Mouse (Mus musculus): ENCODE data around the gene Zfp866. TPM values are rescaled to one million over a fixed set of nuclear protein-coding genes. Genes with fewer than 3 reads are reported as not detected.

The Zfp866 gene
- polyA plus RNA-seq, 1 experiment: 4.9 TPM

- TF ChIP-seq MYOD1 (IDR thresholded peaks at IDR 0.05; ENCODE audit: control insufficient read depth in 1 of 3, insufficient read length in 2 of 3, low read depth in 2 of 3) (no peak), SRF (IDR thresholded peaks at IDR 0.05; ENCODE audit: control insufficient read depth, insufficient read length, low read depth) (no peak), USF1 (IDR thresholded peaks at IDR 0.05; ENCODE audit: low read depth) (no peak), TCF3 (IDR thresholded peaks at IDR 0.05; ENCODE audit: insufficient read length, low read depth) (no peak), E2F4 (IDR thresholded peaks at IDR 0.05; ENCODE audit: insufficient read depth) (no peak), CEBPB (IDR thresholded peaks at IDR 0.05; ENCODE audit: insufficient read depth, poor library complexity, severe bottlenecking) (no peak), REST (IDR thresholded peaks at IDR 0.05; ENCODE audit: insufficient read depth, insufficient read length) (no peak), POLR2A (IDR thresholded peaks at IDR 0.05; ENCODE audit: insufficient read length, low read depth) (no peak)
- peaks cover 3% of the 10 kb centered on the region for H3K36me3 ChIP-seq (ENCODE audit: control insufficient read depth, insufficient read depth)
- no peak within 1 kb of the TSS for H3ac ChIP-seq (ENCODE audit: control insufficient read depth, insufficient read length)
- peak within 1 kb of the TSS; percentile 67 for H3K4me2 ChIP-seq (ENCODE audit: low read depth)
- H3K4me3 ChIP-seq: peak within 1 kb of the TSS; percentile 12
- no peaks in the 10 kb centered on the region for H3K79me2 ChIP-seq (ENCODE audit: control insufficient read depth, insufficient read depth)
- no peaks in the 10 kb centered on the region for H3K27me3 ChIP-seq (ENCODE audit: control insufficient read depth, insufficient read depth, insufficient read length)
These were observed 31.6 kb upstream of the Zfp866 start, which contains the start of gene Lpar2 for GRCm38 (mm10) chr8:69822386-69823191. Gene Lpar2 (plus strand): TSS chr8:69822429.

- Histone ChIP-seq H3K79me2 (ENCODE audit: control insufficient read depth, insufficient read depth) (no peaks in the 10 kb centered on the region), H3K36me3 (ENCODE audit: control insufficient read depth, insufficient read depth) (peaks cover 3% of the 10 kb centered on the region), H3ac (ENCODE audit: control insufficient read depth, insufficient read length) (no peak overlapping the region), H3K27me3 (ENCODE audit: control insufficient read depth, insufficient read depth, insufficient read length) (no peaks in the 10 kb centered on the region), H3K4me3 (peak overlapping the region; percentile 12), H3K4me2 (ENCODE audit: low read depth) (peak overlapping the region; percentile 67)
- TF ChIP-seq POLR2A (IDR thresholded peaks at IDR 0.05; ENCODE audit: insufficient read length, low read depth): no peak
- peak; percentile 71 for TF ChIP-seq POLR2AphosphoS2 (IDR thresholded peaks at IDR 0.05; ENCODE audit: insufficient read length, low read depth)
These were observed 31.0 kb upstream of the Zfp866 start for GRCm38 (mm10) chr8:69821971-69822385.

- Histone ChIP-seq H3K36me3 (ENCODE audit: control insufficient read depth, insufficient read depth) (peaks cover 3% of the 10 kb centered on the region), H3K79me2 (ENCODE audit: control insufficient read depth, insufficient read depth) (no peaks in the 10 kb centered on the region), H3K4me3 (no peak overlapping the region), H3K4me2 (ENCODE audit: low read depth) (no peak overlapping the region), H3ac (ENCODE audit: control insufficient read depth, insufficient read length) (no peak overlapping the region), H3K27me3 (ENCODE audit: control insufficient read depth, insufficient read depth, insufficient read length) (no peaks in the 10 kb centered on the region)
- TF ChIP-seq POLR2A (IDR thresholded peaks at IDR 0.05; ENCODE audit: insufficient read length, low read depth) (no peak), TCF3 (IDR thresholded peaks at IDR 0.05; ENCODE audit: insufficient read length, low read depth) (no peak), E2F4 (IDR thresholded peaks at IDR 0.05; ENCODE audit: insufficient read depth) (no peak), TCF12 (IDR thresholded peaks at IDR 0.05; ENCODE audit: insufficient read depth, poor library complexity, severe bottlenecking) (no peak), MYOD1 (IDR thresholded peaks at IDR 0.05; ENCODE audit: control insufficient read depth in 1 of 3, insufficient read length in 2 of 3, low read depth in 2 of 3) (no peak), MYOG (IDR thresholded peaks at IDR 0.05; ENCODE audit: control insufficient read depth in 1 of 3, insufficient read depth in 1 of 3, insufficient read length in 2 of 3, low read depth in 2 of 3) (no peak), USF1 (IDR thresholded peaks at IDR 0.05; ENCODE audit: low read depth) (no peak), REST (IDR thresholded peaks at IDR 0.05; ENCODE audit: insufficient read depth, insufficient read length) (no peak), MAX (IDR thresholded peaks at IDR 0.05; ENCODE audit: low read depth) (no peak), SRF (IDR thresholded peaks at IDR 0.05; ENCODE audit: control insufficient read depth, insufficient read length, low read depth) (no peak), CEBPB (IDR thresholded peaks at IDR 0.05; ENCODE audit: insufficient read depth, poor library complexity, severe bottlenecking) (no peak), POLR2AphosphoS2 (IDR thresholded peaks at IDR 0.05; ENCODE audit: insufficient read length, low read depth) (no peak)
These were observed 29.5 kb upstream of the Zfp866 start for GRCm38 (mm10) chr8:69820466-69820865.

- H3K4me2 ChIP-seq (ENCODE audit: low read depth): no peak overlapping the region
- H3K36me3 ChIP-seq (ENCODE audit: control insufficient read depth, insufficient read depth): peaks cover 3% of the 10 kb centered on the region
- no peak overlapping the region for H3K4me3 ChIP-seq
- H3K79me2 ChIP-seq (ENCODE audit: control insufficient read depth, insufficient read depth): no peaks in the 10 kb centered on the region
- TF ChIP-seq MYOG (IDR thresholded peaks at IDR 0.05; ENCODE audit: control insufficient read depth in 1 of 3, insufficient read depth in 1 of 3, insufficient read length in 2 of 3, low read depth in 2 of 3) (no peak), MAX (IDR thresholded peaks at IDR 0.05; ENCODE audit: low read depth) (no peak)
- no peaks in the 10 kb centered on the region for H3K27me3 ChIP-seq (ENCODE audit: control insufficient read depth, insufficient read depth, insufficient read length)
- H3ac ChIP-seq (ENCODE audit: control insufficient read depth, insufficient read length): no peak overlapping the region
These were observed 24.4 kb upstream of the Zfp866 start for GRCm38 (mm10) chr8:69815396-69815795.

- H3K79me2 ChIP-seq (ENCODE audit: control insufficient read depth, insufficient read depth): no peaks in the 10 kb centered on the region
- H3K36me3 ChIP-seq (ENCODE audit: control insufficient read depth, insufficient read depth): peaks cover 3% of the 10 kb centered on the region
- no peak for TF ChIP-seq E2F4 (IDR thresholded peaks at IDR 0.05; ENCODE audit: insufficient read depth)
- TF ChIP-seq TCF3 (IDR thresholded peaks at IDR 0.05; ENCODE audit: insufficient read length, low read depth): no peak
- no peak for TF ChIP-seq MYOD1 (IDR thresholded peaks at IDR 0.05; ENCODE audit: control insufficient read depth in 1 of 3, insufficient read length in 2 of 3, low read depth in 2 of 3)
- no peak for TF ChIP-seq TCF12 (IDR thresholded peaks at IDR 0.05; ENCODE audit: insufficient read depth, poor library complexity, severe bottlenecking)
- TF ChIP-seq POLR2AphosphoS2 (IDR thresholded peaks at IDR 0.05; ENCODE audit: insufficient read length, low read depth): no peak
- TF ChIP-seq MYOG (IDR thresholded peaks at IDR 0.05; ENCODE audit: control insufficient read depth in 1 of 3, insufficient read depth in 1 of 3, insufficient read length in 2 of 3, low read depth in 2 of 3): no peak
- TF ChIP-seq MAX (IDR thresholded peaks at IDR 0.05; ENCODE audit: low read depth): no peak
- no peaks in the 10 kb centered on the region for H3K27me3 ChIP-seq (ENCODE audit: control insufficient read depth, insufficient read depth, insufficient read length)
- no peak overlapping the region for H3K4me3 ChIP-seq
- H3ac ChIP-seq (ENCODE audit: control insufficient read depth, insufficient read length): no peak overlapping the region
- no peak overlapping the region for H3K4me2 ChIP-seq (ENCODE audit: low read depth)
These were observed 23.9 kb upstream of the Zfp866 start for GRCm38 (mm10) chr8:69814881-69815280.

Measured in myocyte (in vitro differentiated cells).